Mouse (Mus musculus) hindlimb bud, embryonic 11.5 days (tissue): ENCODE results near the gene Gm45062.

Experiments
- DNase-seq: peaks from one replicate; pipeline ENCODE4 v3.0.0-alpha.2; 2012; ENCODE audit warnings: low read depth, low spot score; ENCODE audit errors: extremely low spot score

The Gm45062 gene

GRCm38 (mm10) chr6:8472915-8473314, 213.7 kb downstream of the Gm45062 start:
- no peak for DNase-seq

- DNase-seq = no peak
Measured at GRCm38 (mm10) chr6:8473498-8473897, 214.2 kb downstream of the Gm45062 start.

GRCm38 (mm10) chr6:8474316-8474715, 215.1 kb downstream of the Gm45062 start:
- no peak for DNase-seq

- DNase-seq = no peak
Measured at GRCm38 (mm10) chr6:8474820-8475219, 215.6 kb downstream of the Gm45062 start.

GRCm38 (mm10) chr6:8479176-8479575, 219.9 kb downstream of the Gm45062 start:
- DNase-seq = no peak

GRCm38 (mm10) chr6:8484437-8485275, 225.4 kb downstream of the Gm45062 start:
- DNase-seq = no peak

- DNase-seq = no peak
Measured at GRCm38 (mm10) chr6:8485414-8486175, 226.3 kb downstream of the Gm45062 start.

GRCm38 (mm10) chr6:8486391-8487043, 227.3 kb downstream of the Gm45062 start:
- DNase-seq = no peak

- no peak for DNase-seq
Measured at GRCm38 (mm10) chr6:8487044-8487853, 228.0 kb downstream of the Gm45062 start.

- no peak for DNase-seq
Measured at GRCm38 (mm10) chr6:8488249-8488648, 229.0 kb downstream of the Gm45062 start.

GRCm38 (mm10) chr6:8489266-8489665, 230.0 kb downstream of the Gm45062 start:
- no peak for DNase-seq

- no peak for DNase-seq
Measured at GRCm38 (mm10) chr6:8489938-8490585, 230.8 kb downstream of the Gm45062 start.

- DNase-seq = no peak
Measured at GRCm38 (mm10) chr6:8492248-8492647, 233.0 kb downstream of the Gm45062 start.

- no peak for DNase-seq
Measured at GRCm38 (mm10) chr6:8495109-8495826, 236.0 kb downstream of the Gm45062 start.

- DNase-seq = no peak
Measured at GRCm38 (mm10) chr6:8495827-8496222, 236.6 kb downstream of the Gm45062 start.

- no peak for DNase-seq
Measured at GRCm38 (mm10) chr6:8497234-8497867, 238.1 kb downstream of the Gm45062 start.

GRCm38 (mm10) chr6:8497868-8498257, 238.6 kb downstream of the Gm45062 start:
- DNase-seq = no peak

GRCm38 (mm10) chr6:8498961-8499360, 239.7 kb downstream of the Gm45062 start:
- no peak for DNase-seq

GRCm38 (mm10) chr6:8503953-8504352, 244.7 kb downstream of the Gm45062 start:
- no peak for DNase-seq
